Mouse (Mus musculus): ENCODE measurements at regions not wholly inside any gene's neighbourhood (a gene's known extent, or its start where the extent isn't known, plus 50 kb on each side); places are given as distances from the start of the nearest gene placed in this dataset.

DNA sequence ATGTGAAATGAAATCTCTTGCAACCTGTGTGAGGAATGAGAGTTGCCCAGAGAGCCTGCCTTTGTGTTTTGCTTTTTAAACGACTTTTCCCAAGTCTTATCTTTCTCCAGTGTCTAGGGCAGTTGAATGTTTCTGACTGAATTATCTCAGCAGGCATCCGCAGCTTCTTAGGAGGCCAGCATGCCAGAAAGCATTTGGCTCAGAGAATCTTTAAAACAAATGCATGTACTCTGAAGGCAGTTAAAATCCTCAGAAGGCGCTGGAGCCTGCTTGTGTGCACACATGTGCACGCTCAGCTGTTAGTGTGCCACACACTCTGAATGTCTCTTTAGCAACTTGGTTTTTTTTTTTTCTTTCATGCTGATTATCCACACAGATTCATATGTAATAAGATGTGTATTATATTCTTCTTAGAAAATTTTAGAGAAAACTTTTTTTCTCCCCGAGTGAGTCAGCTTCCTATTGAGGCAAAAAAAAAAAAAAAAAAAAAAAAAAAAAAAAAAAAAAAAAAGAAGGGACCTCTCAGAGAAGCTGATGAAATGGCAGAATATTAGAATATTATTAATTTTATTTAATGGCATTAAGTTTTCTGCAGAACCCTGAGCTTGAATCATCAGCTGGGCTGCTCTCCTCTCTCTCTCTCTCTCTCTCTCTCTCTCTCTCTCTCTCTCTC is 201.9 kb downstream of the Tmem38b start:
- DNase-seq (ENCODE audit: low spot score in 2 of 2), result no peak

DNA sequence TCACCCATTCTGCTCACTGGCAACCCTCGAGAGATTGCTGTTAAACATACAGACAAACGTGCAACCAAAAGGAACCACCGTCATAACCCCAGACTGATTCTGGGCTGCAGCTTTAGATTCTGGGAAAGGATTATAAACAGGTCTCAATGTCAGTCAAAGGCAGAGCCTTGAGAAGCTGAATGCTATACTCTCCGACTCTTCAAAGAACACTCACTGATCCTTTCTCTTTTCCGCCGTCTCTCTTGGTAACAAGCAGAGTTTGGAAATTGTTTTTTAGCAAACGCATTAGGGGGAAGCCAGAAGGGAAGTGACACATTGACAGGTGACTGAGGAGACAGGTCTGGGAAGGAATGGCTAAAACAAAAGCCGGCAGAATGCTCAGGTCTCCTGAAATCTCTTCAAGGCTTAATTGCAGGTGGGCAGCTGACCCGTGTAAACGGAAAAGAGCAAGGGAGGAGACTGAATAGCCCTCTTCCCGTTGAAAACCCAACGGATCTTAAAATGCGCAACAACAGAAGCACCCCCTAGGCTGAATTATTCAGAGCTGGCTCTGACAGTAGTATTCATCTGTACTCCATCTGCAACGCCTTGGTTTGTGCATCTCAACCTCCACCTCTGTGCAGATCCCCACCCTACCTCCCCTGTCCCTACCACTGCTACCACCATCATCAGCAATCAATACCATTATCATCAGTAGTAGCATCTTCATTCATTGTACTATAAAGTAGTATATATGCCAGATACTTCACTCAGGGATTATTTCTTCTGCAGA is 219.6 kb downstream of the Tmem38b start:
- no peak for DNase-seq (ENCODE audit: low spot score in 2 of 2)

- no peak for DNase-seq (ENCODE audit: low spot score in 2 of 2)
Measured at GRCm38 (mm10) chr4:54064331-54064730, 238.5 kb downstream of the Tmem38b start.

DNA sequence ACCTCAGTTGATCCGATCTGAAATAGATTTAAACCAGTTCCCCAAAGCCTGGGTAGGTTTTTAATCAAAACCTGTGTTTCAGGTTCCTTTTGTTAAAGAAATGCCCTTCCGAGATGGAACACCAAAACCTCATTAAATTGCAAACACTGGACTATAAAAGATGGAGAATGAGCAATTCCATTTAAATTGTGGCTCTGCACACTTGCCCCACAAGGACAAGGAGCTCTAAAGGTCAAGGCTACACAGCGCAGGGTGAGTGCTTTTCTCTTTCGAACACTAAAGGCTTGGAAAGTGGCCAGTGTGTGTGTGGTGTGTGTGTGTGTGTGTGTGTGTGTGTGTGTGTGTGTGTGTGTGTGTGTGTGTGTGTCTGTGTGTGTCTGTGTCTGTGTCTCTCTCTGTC is 246.1 kb downstream of the Tmem38b start:
- DNase-seq (ENCODE audit: low spot score in 2 of 2), result no peak

GRCm38 (mm10) chr4:54072482-54072881 is 246.6 kb downstream of the Tmem38b start:
- no peak for DNase-seq (ENCODE audit: low spot score in 2 of 2)

DNA sequence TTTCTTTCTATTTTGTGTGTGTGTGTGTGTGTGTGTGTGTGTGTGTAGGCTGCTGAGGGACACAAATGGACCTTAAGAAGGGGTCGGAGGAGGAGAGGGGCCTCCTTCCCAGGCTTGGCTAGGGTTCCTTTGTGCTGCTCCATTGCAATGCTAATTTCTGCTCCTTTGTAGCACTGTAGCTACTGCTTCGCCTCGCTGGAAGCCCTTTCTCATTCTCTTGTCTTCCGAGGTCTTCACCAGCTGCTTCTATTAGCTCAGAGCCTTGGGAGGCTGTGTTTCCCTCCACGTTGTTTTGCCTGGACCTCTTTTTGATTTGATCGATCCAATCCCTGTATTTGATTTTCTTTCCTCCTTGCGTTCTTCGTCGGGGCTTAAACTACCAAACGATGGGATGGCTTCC is 247.1 kb downstream of the Tmem38b start:
- no peak for DNase-seq (ENCODE audit: low spot score in 2 of 2)

DNA sequence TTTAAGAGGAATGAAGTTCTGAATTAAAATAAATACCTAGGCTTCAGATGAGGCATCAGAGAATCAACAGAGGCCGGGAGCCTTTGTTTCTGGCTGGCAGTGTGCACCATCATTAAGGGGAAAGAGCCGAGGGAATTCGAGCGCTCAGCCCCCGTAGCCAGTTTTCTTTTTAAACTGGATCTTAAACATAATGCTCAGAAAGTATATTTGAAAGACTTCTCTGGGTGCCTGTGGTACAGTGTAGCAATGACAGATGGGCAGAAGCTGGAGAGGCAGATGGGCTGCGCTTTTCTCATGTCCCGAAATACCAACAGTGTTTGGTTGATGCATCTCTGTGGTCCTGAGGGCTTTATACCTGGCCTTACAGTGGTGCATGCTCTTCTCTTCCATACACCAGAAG is 247.6 kb downstream of the Tmem38b start:
- no peak for DNase-seq (ENCODE audit: low spot score in 2 of 2)

- no peak for DNase-seq (ENCODE audit: low spot score in 2 of 2)
Measured at GRCm38 (mm10) chr4:54074226-54074625, 248.4 kb downstream of the Tmem38b start.

DNA sequence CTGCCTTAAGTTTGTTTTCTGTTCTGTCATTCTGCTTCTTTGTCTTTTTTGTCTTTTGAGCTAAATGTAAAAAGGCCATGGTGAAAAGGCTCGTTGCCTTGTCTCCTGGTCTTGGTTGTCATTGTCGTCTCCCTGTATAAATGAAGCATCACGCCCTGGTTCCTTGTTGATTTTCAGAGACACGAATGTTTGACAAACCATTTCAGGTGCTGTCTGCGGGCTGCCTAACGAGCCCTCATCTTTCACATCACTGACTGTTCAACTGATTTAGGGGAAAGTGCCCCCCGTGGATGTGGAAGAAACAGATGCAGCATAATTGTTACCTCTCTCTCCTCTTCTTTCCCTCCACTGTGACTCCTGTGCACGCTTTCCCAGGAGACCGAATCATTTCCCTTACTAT is 254.7 kb downstream of the Tmem38b start:
- no peak for DNase-seq (ENCODE audit: low spot score in 2 of 2)

DNA sequence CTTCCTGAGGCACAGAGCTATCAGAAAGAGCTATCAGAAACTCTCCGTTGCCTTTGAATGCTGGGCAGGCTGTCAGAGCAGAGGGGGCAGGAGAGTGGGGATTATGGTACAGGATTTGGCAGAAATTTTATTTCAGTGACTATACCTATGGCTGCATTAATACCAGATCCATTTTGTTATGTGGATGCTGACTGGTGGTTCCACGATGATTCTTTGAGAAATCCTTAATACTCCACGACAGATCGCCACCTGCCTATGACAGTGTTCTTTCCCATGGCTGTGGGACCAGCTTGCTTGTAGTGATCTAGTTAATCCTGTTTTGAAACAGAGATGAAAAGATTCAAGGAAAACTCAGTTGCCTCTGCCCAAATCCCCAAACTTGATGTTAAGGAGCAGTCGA is 255.6 kb downstream of the Tmem38b start:
- DNase-seq (ENCODE audit: low spot score in 2 of 2), result no peak

DNA sequence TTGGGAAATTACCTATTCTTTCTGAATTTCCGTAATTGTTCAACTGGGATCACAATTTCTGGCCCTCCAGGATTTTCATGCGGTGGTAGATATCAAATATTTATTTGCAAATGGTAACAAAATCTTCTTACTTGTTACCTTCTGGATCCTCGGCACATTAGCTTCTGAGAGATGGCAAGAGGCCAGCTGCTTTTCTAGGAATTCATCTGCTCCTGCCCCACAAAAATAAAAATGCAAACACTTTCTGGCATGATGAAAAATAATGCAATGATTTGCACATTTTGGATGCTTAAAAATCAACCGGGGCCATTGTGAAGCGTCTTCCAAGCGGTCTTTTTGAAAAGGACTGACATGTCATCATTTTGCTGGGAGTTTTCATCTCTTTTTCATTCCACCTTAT is 258.9 kb downstream of the Tmem38b start:
- no peak for DNase-seq (ENCODE audit: low spot score in 2 of 2)

GRCm38 (mm10) chr4:54094285-54094997 is 268.6 kb downstream of the Tmem38b start:
- DNase-seq (ENCODE audit: low spot score in 2 of 2), result no peak

- DNase-seq (ENCODE audit: low spot score in 2 of 2), result no peak
Measured at GRCm38 (mm10) chr4:54095200-54095930, 269.5 kb downstream of the Tmem38b start.

DNA sequence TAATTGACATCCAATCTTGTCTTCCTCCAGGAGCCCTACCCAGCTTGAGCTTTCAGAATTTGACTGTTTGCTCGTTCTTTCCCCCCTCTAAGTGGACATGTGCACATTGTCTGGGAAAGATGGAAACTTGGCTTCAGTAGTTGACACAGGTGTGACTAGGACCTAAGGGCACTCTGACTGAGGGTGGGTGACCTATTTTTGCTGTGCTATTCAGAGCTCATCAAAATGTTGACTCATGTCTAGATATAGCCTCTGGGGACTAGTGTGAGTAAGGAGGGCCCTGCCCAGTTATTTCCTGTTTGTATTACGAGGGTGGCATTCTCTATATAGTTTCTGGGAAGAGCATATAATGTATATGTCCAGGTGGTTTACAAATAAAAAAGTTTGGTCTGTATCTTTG is 271.7 kb downstream of the Tmem38b start:
- DNase-seq (ENCODE audit: low spot score in 2 of 2), result no peak

DNA sequence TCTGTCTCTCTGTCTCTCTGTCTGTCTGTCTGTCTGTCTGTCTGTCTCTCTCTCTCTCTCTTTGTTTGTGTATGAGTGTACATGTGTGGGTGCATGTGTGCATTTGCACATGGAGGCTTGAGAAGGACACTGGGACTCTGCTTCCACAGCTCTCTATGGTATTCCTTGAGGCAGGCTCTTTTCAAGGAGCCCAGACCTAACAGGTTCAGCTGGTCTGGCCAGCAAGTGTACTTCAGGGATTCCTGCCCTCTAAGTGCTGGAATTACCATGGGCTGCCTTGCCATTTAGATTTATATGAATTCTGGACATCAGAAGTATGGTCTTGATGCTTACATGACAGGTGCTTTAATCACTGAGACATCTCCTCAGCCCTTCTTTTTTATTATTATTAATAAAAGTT is 274.4 kb downstream of the Tmem38b start:
- no peak for DNase-seq (ENCODE audit: low spot score in 2 of 2)

GRCm38 (mm10) chr4:54106976-54107375 is 281.1 kb downstream of the Tmem38b start:
- no peak for DNase-seq (ENCODE audit: low spot score in 2 of 2)

DNA sequence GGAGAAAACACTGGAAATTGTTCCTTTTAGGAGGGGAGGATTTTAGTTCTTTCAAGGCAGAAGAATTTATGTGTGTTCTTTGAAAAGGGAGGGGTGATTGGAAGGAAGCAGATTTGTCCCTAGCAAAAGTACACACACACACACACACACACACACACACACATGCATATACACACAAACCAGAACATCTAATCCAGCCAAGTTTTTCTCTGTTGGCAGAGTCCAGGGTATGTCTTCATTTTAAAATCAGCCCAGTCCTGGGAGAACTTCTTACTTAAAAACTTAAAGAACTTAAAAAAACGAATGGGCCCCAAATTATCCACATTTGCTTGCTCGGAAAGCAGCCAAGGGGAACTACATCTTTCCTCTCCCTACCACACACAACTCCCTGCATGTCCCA is 290.5 kb downstream of the Tmem38b start:
- no peak for DNase-seq (ENCODE audit: low spot score in 2 of 2)

DNA sequence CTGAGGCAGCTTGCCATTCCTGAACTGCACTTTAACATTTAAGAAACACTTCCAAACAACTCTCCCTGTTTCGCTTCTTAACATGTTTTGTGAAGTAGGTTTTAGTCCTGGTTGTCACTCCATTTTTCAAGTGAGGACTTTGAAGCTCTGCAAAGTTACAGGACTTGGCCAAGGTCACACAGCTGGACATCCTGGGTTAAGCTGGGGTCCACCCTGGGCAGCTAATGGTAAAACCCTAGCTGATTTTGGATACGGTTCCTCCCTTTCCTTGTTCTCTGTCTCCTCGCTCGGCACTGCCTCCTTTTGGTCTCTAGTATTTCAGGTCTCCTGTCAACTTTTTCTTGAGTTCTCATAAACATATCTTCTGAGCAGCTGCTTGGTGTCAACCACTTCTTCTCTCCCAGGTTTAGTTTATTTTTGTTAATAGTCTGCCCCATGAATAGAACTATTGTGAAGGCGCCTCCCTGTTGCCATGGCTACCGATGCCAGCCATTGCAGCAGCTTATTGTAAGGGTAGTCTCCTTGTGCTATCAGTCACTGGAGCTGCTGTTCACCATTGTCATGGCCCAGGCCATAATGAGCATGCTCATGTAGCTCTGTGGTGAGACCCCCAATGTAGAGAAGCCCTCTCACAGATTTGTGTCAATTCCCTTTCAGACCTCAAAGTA is 292.5 kb downstream of the Tmem38b start:
- DNase-seq (ENCODE audit: low spot score in 2 of 2), result no peak

DNA sequence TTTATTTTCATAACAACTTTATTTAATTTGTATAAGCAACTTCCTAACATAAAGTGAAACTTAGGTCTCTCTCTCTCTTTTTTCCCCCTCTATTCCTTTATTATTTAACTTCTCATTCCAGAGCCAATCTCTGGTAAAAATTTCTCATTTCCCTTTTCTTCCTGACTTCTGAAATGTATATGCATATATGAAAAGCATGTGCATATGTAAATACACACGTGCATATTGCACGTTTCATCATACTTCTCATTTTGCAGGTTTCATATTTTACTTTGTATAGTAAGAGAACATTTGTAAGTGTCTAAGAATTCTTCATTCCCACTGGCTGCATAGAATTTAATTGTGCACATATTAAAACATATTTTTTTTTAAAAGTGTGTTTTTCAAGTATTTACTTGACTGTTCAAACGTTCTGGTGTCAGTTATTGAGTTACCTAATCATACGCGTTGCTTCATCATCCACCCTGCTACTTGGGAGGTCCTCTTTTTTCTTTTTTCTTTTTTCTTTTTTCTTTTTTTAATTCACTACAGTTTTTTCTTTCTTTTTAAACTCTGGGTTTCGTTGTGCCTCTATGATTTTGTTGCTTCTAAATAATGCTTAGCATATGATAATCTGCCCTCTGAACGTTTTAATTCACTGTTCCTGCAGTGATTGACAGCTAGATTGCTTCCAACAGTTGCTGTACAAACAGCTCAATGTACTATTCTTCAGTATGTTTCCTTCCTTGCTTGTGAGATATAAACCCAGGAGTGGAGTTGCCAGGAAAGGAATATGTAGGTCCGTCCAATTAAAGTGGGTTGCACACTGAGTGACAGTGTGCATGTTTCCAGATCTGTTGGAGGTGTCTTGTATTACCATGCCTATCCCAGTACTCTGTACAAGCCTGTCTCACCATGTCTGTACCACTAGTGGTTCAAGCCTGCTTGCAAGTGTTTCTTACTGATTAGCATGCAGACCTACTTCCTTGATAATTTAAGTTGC is 303.2 kb downstream of the Tmem38b start:
- no peak for DNase-seq (ENCODE audit: low spot score in 2 of 2)

- no peak for DNase-seq (ENCODE audit: low spot score in 2 of 2)
Measured at GRCm38 (mm10) chr4:54156146-54156545, 330.3 kb downstream of the Tmem38b start.

Measured in cerebellum, postnatal 4 days (tissue).